Mouse (Mus musculus) midbrain, embryonic 15.5 days (tissue): ENCODE measurements around the gene Ms4a18. TPM values are rescaled to one million over a fixed set of nuclear protein-coding genes. Genes with fewer than 3 reads are reported as not detected.

Experiments
- ATAC-seq: fragments of 200-750 bp; cut with Nextera tagmentation; replicated peaks from 2 replicates; pipeline ENCODE4 v1.8.0; 2017; ENCODE audit warnings: moderate TSS enrichment
- H3K27ac ChIP-seq: fragments of 300-500 bp; sonication (generic); 2 replicates; pipeline ENCODE4 v1.5.1; 2015; ENCODE audit warnings: mild to moderate bottlenecking, inconsistent platforms
- H3K27me3 ChIP-seq: fragments of 300-500 bp; sonication (generic); replicated peaks from 2 replicates; pipeline ENCODE4 v1.6.1; 2015; ENCODE audit warnings: inconsistent platforms
- H3K36me3 ChIP-seq: fragments of 300-500 bp; sonication (generic); replicated peaks from 2 replicates; pipeline ENCODE4 v1.6.1; 2015; ENCODE audit warnings: inconsistent platforms
- H3K4me1 ChIP-seq: fragments of 300-500 bp; sonication (generic); 2 replicates; pipeline ENCODE4 v1.6.1; 2015; ENCODE audit warnings: inconsistent platforms
- H3K4me2 ChIP-seq: fragments of 300-500 bp; sonication (generic); 2 replicates; pipeline ENCODE4 v1.6.1; 2015; ENCODE audit warnings: inconsistent platforms, mild to moderate bottlenecking, moderate library complexity
- H3K4me3 ChIP-seq: fragments of 300-500 bp; sonication (generic); 2 replicates; pipeline ENCODE4 v1.5.1; 2015; ENCODE audit warnings: mild to moderate bottlenecking, inconsistent platforms
- H3K9ac ChIP-seq: fragments of 300-500 bp; sonication (generic); 2 replicates; pipeline ENCODE4 v1.6.1; 2015; ENCODE audit warnings: mild to moderate bottlenecking, inconsistent platforms
- H3K9me3 ChIP-seq: fragments of 300-500 bp; sonication (generic); 2 replicates; pipeline ENCODE4 v1.6.1; 2016; ENCODE audit warnings: inconsistent platforms
- WGBS: fragments of 180-500 bp; shearing (Covaris S2); methylation state at CpG from one replicate; pipeline ENCODE4 v1.1.7; 2015; ENCODE audit warnings: mixed read lengths; 5-methylcytosine and 5-hydroxymethylcytosine counted together
- polyA plus RNA-seq: library from polyadenylated mRNA; unstranded; fragments of >200 nt; fragmentation: Nextera tagmentation; extraction: Ambion mirVana; gene quantifications from 2 replicates; pipeline ENCODE4 v1.2.1, GENCODE M21; 2015

Gene Ms4a18
- polyA plus RNA-seq, 1 experiment from 2014 or later, result not detected

DNA sequence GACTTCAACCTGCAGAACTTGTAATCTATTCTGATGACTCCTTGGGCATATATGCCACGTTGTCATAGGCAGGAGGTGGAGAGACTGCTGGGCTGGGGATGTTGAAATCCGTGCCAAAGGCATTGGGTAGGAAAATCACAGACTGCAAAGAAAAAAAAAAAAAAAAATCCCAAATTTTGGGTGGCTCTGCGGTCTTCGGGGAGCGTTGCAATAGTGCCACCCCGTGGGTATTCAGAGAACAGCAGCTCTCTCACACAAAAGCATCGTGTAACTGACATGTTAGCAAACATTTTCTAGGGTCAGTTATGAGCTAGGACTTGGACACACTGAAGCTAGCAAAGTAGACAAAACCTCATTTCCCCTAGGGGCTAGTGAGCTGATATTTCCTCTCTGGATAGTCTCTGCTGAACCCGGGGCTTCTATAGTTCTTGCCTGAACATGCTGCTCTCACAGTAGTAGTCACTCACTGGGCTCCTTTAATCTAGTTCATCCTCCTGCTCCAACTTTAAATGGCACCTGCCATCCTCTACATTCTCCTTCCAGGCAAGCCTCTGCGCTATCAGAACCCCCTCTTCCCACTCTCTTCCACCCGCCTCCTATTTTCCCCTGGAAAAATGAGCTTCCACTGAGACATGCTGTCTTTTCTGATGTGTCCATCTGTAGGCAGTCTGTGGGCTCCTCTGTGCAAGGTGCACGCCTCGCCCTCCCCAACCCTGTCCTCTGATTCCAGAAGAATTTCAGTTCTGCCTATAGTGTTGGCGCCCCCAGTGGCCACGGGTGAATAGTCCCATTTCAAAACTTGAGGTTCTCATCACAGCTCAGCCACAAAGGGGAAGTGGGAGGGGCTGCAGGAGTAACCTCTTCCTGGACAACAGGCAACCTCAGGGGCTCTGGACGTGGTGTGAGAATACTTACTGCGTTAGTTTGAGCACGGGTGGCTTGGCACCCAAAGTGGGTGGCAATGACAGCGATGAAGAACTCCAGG, 38.4 kb downstream of the Ms4a18 start:
- Histone ChIP-seq H3K4me2 (peak overlapping the region; percentile 17), H3K4me1 (0 out of 2 replicates have a peak, but pooled peaks cover 6% of the 10 kb centered on the region), H3K9me3 (no peaks in the 10 kb centered on the region), H3K4me3 (no peak overlapping the region), H3K9ac (no peak overlapping the region), H3K27ac (no peak overlapping the region), H3K36me3 (no peaks in the 10 kb centered on the region), H3K27me3 (no peaks in the 10 kb centered on the region)
- ATAC-seq, result peak; percentile 64
- 12% methylated on average over 18 of the region's 18 CpGs for WGBS

DNA sequence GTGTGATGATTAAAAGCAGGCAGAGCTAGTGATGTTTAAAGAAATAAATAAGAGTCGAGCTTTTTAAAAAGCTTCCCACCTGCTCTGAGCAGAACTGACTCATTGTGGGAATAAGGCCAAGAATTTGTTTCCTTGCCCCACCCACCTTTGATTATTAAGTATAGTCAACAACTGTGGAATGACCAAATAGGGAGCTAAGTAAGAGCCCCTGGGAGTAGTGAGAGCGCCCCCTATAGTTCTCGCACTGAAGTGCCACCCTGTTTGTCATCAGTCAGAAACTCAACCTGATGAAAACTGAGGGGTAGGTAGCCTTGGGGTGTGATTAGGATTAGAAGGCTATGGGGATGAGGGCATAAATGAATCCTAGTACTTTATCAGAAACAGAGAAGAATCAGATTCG, 41.5 kb downstream of the Ms4a18 start:
- no peaks in the 10 kb centered on the region for H3K36me3 ChIP-seq
- no peaks in the 10 kb centered on the region for H3K9me3 ChIP-seq
- no peaks in the 10 kb centered on the region for H3K27me3 ChIP-seq
- 0 out of 2 replicates have a peak, but pooled peaks cover 6% of the 10 kb centered on the region for H3K4me1 ChIP-seq
- 57% methylated on average over 4 of the region's 4 CpGs for WGBS
- ATAC-seq, result no peak
- H3K9ac ChIP-seq, result no peak overlapping the region
- H3K27ac ChIP-seq, result no peak overlapping the region
- no peak overlapping the region for H3K4me2 ChIP-seq
- no peak overlapping the region for H3K4me3 ChIP-seq

DNA sequence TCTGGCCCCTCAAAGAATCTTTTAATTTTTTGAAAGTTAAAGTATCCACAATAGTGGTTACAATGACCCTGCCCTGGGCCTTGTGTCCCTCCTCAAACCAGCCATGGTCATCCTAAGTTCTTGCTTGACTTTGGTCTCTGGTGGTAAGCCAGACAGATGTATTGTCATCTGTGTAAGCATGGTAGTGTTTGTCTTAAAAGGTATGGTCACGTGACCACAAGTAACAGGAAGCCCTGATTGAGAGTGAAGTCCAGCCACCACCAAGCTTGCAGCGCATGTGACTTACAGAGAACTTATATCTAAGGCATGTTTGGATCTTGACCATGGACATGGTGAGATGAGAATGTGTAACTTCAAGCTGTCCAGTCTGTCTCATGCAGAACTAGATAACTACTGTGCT, 42.6 kb downstream of the Ms4a18 start:
- ATAC-seq, result no peak
- Histone ChIP-seq H3K27ac (no peak overlapping the region), H3K9ac (no peak overlapping the region), H3K4me3 (no peak overlapping the region), H3K4me2 (no peak overlapping the region), H3K9me3 (no peaks in the 10 kb centered on the region), H3K36me3 (no peaks in the 10 kb centered on the region), H3K4me1 (0 out of 2 replicates have a peak, but pooled peaks cover 6% of the 10 kb centered on the region), H3K27me3 (no peaks in the 10 kb centered on the region)
- WGBS, result 82% methylated on average over 2 of the region's 2 CpGs

DNA sequence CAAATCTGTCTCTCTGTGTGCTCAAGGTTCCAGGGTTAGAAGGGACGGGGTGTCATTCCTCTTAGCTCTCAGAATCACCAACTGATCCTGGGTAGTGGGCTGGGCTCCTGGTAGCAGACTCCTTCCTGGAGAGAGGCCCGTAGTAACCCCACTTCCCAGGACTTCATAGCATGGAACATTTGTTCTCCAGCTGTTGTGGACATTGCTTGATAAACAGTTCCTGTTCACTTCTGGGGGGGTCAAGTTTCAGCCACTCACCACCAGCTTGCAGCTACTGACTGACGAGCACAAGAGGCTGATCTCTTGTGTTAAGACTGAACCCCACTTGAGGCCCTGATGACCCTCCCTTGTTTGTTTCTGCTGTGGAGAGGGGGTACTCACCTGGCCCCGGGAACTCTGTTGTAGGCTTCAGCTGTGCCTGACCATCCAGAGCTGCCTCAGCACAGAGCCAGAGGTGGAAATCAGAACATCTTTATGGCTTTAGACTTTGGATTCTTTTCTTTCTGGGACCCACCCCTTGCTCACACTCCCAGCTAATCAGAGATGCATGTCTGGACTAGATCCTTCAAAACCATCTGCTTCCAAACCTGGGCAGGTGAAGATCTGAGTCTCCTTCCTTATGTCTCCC, 43.5 kb downstream of the Ms4a18 start, which contains the start of gene Ms4a10:
Ms4a10 (minus strand) TSS at position 433 of the 628 bp plus-strand sequence.
- no peak for ATAC-seq

DNA sequence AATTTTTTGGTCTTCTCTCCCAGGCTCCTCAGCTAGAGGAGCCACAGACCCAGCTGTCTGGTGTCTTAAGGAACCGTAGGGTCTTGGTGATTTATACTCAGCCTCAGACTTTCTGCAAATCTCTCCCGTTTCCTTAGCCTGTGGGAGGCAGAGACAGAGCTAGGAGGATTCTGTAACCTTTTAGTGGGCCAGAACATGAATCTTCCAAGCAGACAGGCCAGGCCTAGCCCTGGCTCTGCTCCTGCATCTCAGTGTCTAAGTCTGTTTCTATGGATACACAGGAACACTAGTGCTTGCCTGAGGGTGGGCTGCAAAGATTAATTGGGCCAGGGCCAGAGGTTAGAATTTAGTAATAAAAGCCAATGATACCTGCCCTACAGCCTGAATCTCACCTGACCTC, 44.6 kb downstream of the Ms4a18 start:
- no peak for ATAC-seq
- Histone ChIP-seq H3K9me3 (no peaks in the 10 kb centered on the region), H3K36me3 (no peaks in the 10 kb centered on the region), H3K27ac (no peak overlapping the region), H3K9ac (no peak overlapping the region), H3K27me3 (no peaks in the 10 kb centered on the region), H3K4me2 (no peak overlapping the region), H3K4me3 (no peak overlapping the region), H3K4me1 (no peaks in the 10 kb centered on the region)
- 63% methylated on average over 2 of the region's 2 CpGs for WGBS

More for the DNA sequence above, 43.5 kb downstream of the Ms4a18 start, which contains the start of gene Ms4a10:
- Histone ChIP-seq H3K9me3 (no peaks in the 10 kb centered on the region), H3K27me3 (no peaks in the 10 kb centered on the region), H3K9ac (no peak within 1 kb of the TSS), H3K27ac (no peak within 1 kb of the TSS), H3K4me3 (no peak within 1 kb of the TSS), H3K36me3 (no peaks in the 10 kb centered on the region), H3K4me2 (no peak within 1 kb of the TSS), H3K4me1 (0 out of 2 replicates have a peak, but pooled peaks cover 2% of the 10 kb centered on the region)
- 66% methylated on average over 4 of the region's 4 CpGs for WGBS

DNA sequence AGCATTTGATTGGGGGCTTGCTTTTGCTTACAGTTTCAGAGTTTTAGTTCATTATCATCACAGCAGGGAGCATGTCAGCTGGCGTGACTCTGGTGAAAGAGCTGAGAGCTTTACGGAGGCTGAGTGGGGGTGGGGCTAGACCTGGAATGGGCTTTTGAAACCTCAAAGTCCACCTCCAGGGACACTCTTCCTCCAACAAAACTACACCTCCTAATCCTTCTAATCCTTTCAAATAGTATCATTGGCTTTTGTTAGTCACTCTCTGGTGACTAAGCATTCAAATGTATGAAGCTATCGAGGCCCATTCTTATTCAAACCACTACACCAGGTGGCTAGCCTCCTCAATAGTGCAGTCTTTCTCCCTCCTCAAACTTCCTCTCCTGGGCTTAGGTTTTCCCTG, 45.2 kb downstream of the Ms4a18 start:
- Histone ChIP-seq H3K4me1 (no peaks in the 10 kb centered on the region), H3K36me3 (no peaks in the 10 kb centered on the region), H3K4me3 (no peak overlapping the region), H3K27ac (no peak overlapping the region), H3K4me2 (no peak overlapping the region), H3K9me3 (no peaks in the 10 kb centered on the region), H3K27me3 (no peaks in the 10 kb centered on the region), H3K9ac (no peak overlapping the region)
- WGBS, result 16% methylated on average over 3 of the region's 3 CpGs
- ATAC-seq, result no peak

DNA sequence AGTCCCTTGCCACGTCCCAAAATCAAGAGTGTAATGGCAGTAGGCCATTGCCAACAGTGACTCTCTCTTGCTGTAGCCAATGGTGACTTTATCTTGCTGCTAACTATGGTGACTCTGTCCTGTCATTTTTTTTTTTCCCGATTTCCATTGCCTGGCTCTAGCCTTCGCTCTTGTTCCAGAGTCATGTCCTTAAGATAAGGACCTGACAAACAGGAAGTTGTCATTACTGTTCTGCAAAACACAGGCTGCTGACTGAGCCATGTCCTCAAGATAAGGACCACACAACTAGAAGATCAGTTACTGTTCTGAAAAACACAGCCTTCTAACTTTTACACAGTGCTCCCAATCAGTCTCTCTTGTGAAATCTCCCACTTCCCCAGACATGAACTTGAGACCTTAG, 47.4 kb downstream of the Ms4a18 start:
- H3K27ac ChIP-seq, result no peak overlapping the region
- no peak for ATAC-seq
- H3K27me3 ChIP-seq, result no peaks in the 10 kb centered on the region
- H3K9ac ChIP-seq, result no peak overlapping the region
- no peaks in the 10 kb centered on the region for H3K9me3 ChIP-seq
- no peak overlapping the region for H3K4me2 ChIP-seq
- 74% methylated on average over 3 of the region's 3 CpGs for WGBS
- no peak overlapping the region for H3K4me3 ChIP-seq
- H3K4me1 ChIP-seq, result no peaks in the 10 kb centered on the region
- H3K36me3 ChIP-seq, result no peaks in the 10 kb centered on the region

DNA sequence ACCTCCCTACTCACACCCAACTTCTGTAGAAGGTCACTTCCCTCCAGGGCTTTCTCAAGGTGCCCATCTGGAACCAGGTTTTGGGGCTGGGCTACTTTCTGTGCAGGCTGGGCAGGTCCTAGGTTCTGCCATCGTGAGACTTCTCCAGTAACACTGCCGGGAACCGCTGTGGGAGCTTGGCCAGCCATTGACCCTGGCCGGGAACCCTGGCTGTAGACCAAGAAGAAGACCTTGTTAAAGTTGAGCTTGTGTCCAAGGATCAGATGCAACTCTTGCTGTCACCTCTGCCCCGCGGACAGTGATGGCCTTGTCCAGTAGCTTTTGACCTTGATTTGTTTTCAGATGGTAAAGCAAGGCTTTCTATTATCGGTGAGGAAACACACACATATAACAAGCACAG, 49.3 kb downstream of the Ms4a18 start:
- no peak overlapping the region for H3K4me2 ChIP-seq
- H3K4me1 ChIP-seq, result no peaks in the 10 kb centered on the region
- no peak for ATAC-seq
- H3K4me3 ChIP-seq, result no peak overlapping the region
- no peaks in the 10 kb centered on the region for H3K27me3 ChIP-seq
- WGBS, result 91% methylated on average over 7 of the region's 7 CpGs
- H3K27ac ChIP-seq, result no peak overlapping the region
- H3K9me3 ChIP-seq, result no peaks in the 10 kb centered on the region
- no peaks in the 10 kb centered on the region for H3K36me3 ChIP-seq
- H3K9ac ChIP-seq, result no peak overlapping the region

DNA sequence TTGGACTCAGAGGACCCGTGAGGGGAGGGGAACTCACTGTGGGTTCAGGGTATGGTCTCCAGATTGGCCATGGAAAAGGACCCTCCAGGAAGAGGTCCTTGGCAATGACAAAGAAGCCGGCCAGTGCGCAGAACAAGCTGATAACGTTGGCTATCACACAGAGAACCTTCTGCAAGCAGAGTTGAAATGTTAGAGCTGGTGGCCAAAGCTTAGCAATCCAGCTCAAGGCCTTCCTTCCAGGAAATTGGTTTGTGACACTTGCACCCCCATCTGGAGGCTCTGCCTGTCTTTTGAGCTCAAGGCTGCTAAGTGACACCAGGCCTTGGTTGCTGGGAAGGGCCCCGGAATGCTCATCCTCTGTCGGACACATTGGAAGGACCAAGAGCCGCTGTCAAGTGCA, 52.1 kb downstream of the Ms4a18 start:
- no peaks in the 10 kb centered on the region for H3K9me3 ChIP-seq
- no peak overlapping the region for H3K27ac ChIP-seq
- no peak overlapping the region for H3K4me3 ChIP-seq
- no peaks in the 10 kb centered on the region for H3K36me3 ChIP-seq
- 89% methylated on average over 7 of the region's 7 CpGs for WGBS
- H3K4me1 ChIP-seq, result no peaks in the 10 kb centered on the region
- ATAC-seq, result no peak
- no peaks in the 10 kb centered on the region for H3K27me3 ChIP-seq
- H3K4me2 ChIP-seq, result no peak overlapping the region
- H3K9ac ChIP-seq, result no peak overlapping the region

DNA sequence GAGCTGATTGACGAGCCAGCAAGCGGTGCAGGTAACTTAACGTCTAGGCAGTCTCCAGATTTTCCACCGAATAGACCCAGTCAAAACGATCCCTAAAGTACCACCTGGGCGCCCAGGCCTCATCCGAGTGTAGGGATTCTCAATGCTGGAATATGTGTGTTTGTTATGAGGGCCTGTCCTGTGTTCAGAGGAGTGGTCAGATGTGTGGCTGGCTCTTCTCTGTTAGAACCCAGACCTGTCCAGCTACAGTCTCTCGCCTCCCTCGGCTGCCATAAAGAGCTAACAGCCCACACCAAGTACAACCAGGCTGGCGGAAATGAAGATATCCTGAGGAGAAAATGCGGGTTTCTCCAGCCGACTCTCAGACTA, 57.9 kb downstream of the Ms4a18 start:
- no peaks in the 10 kb centered on the region for H3K4me1 ChIP-seq
- no peak overlapping the region for H3K27ac ChIP-seq
- no peaks in the 10 kb centered on the region for H3K27me3 ChIP-seq
- no peak overlapping the region for H3K4me2 ChIP-seq
- no peak overlapping the region for H3K4me3 ChIP-seq
- no peaks in the 10 kb centered on the region for H3K9me3 ChIP-seq
- H3K9ac ChIP-seq, result no peak overlapping the region
- H3K36me3 ChIP-seq, result no peaks in the 10 kb centered on the region
- WGBS, result 35% methylated on average over 12 of the region's 12 CpGs
- ATAC-seq, result peak; percentile 69

DNA sequence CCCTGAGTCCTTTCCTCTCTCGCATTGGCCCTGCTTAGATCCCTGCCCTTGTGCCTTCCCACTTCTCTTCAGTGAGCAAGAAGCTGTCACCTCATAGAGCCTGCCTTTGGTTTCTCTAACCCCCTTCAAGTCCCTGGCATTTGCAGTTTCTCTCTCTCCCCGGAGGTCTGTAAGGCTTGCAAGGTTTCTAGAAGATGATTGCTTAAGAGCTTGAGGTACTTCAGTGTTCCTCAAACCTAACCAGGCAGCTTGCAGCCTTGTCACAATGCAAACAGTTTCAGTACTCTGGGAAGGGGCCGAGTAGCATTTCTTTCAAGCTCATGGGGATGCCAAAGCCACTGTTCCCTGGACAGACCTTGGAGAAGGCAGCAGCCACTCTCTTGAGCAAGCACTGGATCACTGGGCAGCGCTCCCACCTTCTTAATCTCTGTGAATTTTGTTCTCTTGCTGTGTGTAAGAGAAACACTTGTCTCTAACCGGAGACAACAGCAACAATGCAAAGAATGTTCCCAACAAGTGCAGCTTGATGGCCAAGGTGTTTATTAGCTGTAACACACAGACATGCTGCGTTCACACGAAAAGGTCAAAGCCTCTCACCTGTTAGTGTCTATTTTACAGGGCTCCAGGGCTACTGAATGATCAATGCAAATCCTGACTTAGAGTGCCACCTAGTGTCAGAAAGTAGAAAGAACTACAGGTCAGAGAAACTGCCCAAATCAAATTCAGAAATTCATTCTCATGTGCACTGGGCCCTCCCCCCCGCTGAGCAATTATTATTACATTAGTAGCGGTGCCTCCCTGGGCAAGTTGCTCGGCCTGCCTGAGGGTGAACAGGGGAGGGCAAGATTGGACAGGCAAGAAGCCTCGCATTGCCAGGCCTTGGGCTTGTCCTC, 58.5 kb downstream of the Ms4a18 start:
- no peak overlapping the region for H3K27ac ChIP-seq

More for the DNA sequence above, 58.5 kb downstream of the Ms4a18 start:
- no peak overlapping the region for H3K9ac ChIP-seq
- H3K27me3 ChIP-seq, result no peaks in the 10 kb centered on the region
- no peak overlapping the region for H3K4me3 ChIP-seq
- ATAC-seq, result peak; percentile 81
- no peak overlapping the region for H3K4me2 ChIP-seq
- H3K36me3 ChIP-seq, result no peaks in the 10 kb centered on the region
- H3K4me1 ChIP-seq, result no peaks in the 10 kb centered on the region
- H3K9me3 ChIP-seq, result no peaks in the 10 kb centered on the region
- 32% methylated on average over 11 of the region's 11 CpGs for WGBS
